Mouse (Mus musculus) adrenal gland, postnatal 4 days (tissue): ENCODE data around the gene Zc3h4. TPM values are rescaled to one million over a fixed set of nuclear protein-coding genes. Genes with fewer than 3 reads are reported as not detected.
A peak's percentile ranks its signal among the peaks of the same experiment; 100 is the strongest.

Experiments
- DNase-seq, 2 experiments: peaks; one replicate each; pipeline ENCODE4 v3.0.0; 2021 to 2022; ENCODE audit warnings: low spot score in 2 of 2, mixed read lengths in 2 of 2
- total RNA-seq, 2 experiments: library from RNA; stranded (reverse); gene quantifications; 2 replicates each; pipeline ENCODE4 v1.2.3; 2021

The Zc3h4 gene
- total RNA-seq, 2 experiments from 2014 or later, result 60.7 to 62.1 TPM

GRCm38 (mm10) chr7:16399820-16400688 lies 656 bp upstream of the Zc3h4 start:
- peak; percentile 95 to 96 for DNase-seq

- DNase-seq, result peak in 1 of 2 experiments; percentile 13
These were observed 1.3 kb downstream of the Zc3h4 start for GRCm38 (mm10) chr7:16401991-16402431.

GRCm38 (mm10) chr7:16402449-16402848 lies 1.7 kb downstream of the Zc3h4 start:
- no peak for DNase-seq

- DNase-seq, result no peak
These were observed 2.5 kb downstream of the Zc3h4 start for GRCm38 (mm10) chr7:16402968-16403948.

GRCm38 (mm10) chr7:16404315-16405072 lies 3.8 kb downstream of the Zc3h4 start:
- no peak for DNase-seq

- DNase-seq, result no peak
These were observed 4.4 kb downstream of the Zc3h4 start for GRCm38 (mm10) chr7:16405073-16405455.

GRCm38 (mm10) chr7:16405516-16406351 lies 5.0 kb downstream of the Zc3h4 start:
- DNase-seq, result no peak

GRCm38 (mm10) chr7:16406978-16407377 lies 6.3 kb downstream of the Zc3h4 start:
- no peak for DNase-seq

GRCm38 (mm10) chr7:16411100-16411499 lies 10.4 kb downstream of the Zc3h4 start:
- no peak for DNase-seq

GRCm38 (mm10) chr7:16412220-16412896 lies 11.6 kb downstream of the Zc3h4 start:
- DNase-seq, result no peak

GRCm38 (mm10) chr7:16412930-16413329 lies 12.2 kb downstream of the Zc3h4 start:
- no peak for DNase-seq

- DNase-seq, result no peak
These were observed 14.7 kb downstream of the Zc3h4 start for GRCm38 (mm10) chr7:16415426-16415825.

GRCm38 (mm10) chr7:16417141-16417771 lies 16.5 kb downstream of the Zc3h4 start:
- DNase-seq, result no peak

- no peak for DNase-seq
These were observed 18.0 kb downstream of the Zc3h4 start for GRCm38 (mm10) chr7:16418713-16419112.

- DNase-seq, result no peak
These were observed 19.9 kb downstream of the Zc3h4 start for GRCm38 (mm10) chr7:16420493-16421118.

- no peak for DNase-seq
These were observed 21.6 kb downstream of the Zc3h4 start for GRCm38 (mm10) chr7:16422222-16422856.

GRCm38 (mm10) chr7:16423731-16424130 lies 23.0 kb downstream of the Zc3h4 start:
- DNase-seq, result no peak

- DNase-seq, result no peak
These were observed 25.0 kb downstream of the Zc3h4 start for GRCm38 (mm10) chr7:16425721-16426120.
